Mouse (Mus musculus): ENCODE measurements at regions not wholly inside any gene's neighbourhood (a gene's known extent, or its start where the extent isn't known, plus 50 kb on each side); places are given as distances from the start of the nearest gene placed in this dataset.

DNA sequence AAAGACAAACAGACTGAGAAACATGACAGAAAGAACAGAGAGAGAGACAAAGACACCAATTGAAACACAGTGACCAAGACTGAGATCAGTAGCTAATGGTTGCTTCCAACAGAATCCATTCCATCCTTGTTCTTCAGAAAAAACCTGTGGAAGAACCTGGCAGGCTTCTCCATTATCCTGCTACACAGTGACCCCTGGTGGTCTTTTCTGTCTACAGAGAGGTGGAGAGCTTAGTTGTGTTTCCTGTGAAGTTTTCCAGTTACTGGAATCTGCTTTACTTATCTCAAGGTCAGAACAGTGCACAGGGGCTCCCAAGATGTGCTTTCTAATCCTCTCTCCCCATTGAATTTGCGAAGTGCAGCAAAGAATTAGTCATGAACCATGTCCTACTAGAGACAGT is 339.1 kb upstream of the Msl3l2 start:
- peak; percentile 22 to 23 for DNase-seq (ENCODE audit: extremely low spot score in 1 of 2, low spot score in 2 of 2)
- Histone ChIP-seq H3K4me3 (no peak overlapping the region), H3K27ac (no peak overlapping the region)
- intact Hi-C loops (cut with DNase I) = loop anchor here (10.0 kb wide), 2 partner anchors 1213 to 1693 kb away; partner anchors contain the start of gene Man1a
- peak; percentile 48 for TF ChIP-seq CTCF (IDR thresholded peaks at IDR 0.05)

GRCm38 (mm10) chr10:55769642-55770041 is 337.1 kb upstream of the Msl3l2 start:
- H3K4me3 ChIP-seq = no peak overlapping the region

GRCm38 (mm10) chr10:55782674-55783469 is 323.8 kb upstream of the Msl3l2 start:
- no peak for DNase-seq (ENCODE audit: extremely low spot score in 1 of 2, low spot score in 2 of 2)
- TF ChIP-seq CTCF (IDR thresholded peaks at IDR 0.05) = no peak
- no peak overlapping the region for H3K27ac ChIP-seq
- intact Hi-C loops (cut with DNase I) = no loop called here
- no peak overlapping the region for H3K4me3 ChIP-seq

More at GRCm38 (mm10) chr10:55769642-55770041, 337.1 kb upstream of the Msl3l2 start:
- no peak for DNase-seq (ENCODE audit: extremely low spot score in 1 of 2, low spot score in 2 of 2)
- no peak overlapping the region for H3K27ac ChIP-seq
- TF ChIP-seq CTCF (IDR thresholded peaks at IDR 0.05) = no peak
- intact Hi-C loops (cut with DNase I) = loop anchor here (2.0 to 10.0 kb wide), 3 partner anchors 1215 to 1907 kb away; partner anchors contain the start of gene Man1a

GRCm38 (mm10) chr10:55813966-55814365 is 292.8 kb upstream of the Msl3l2 start:
- Histone ChIP-seq H3K27ac (no peak overlapping the region), H3K4me3 (no peak overlapping the region)
- intact Hi-C loops (cut with DNase I) = no loop called here
- DNase-seq (ENCODE audit: extremely low spot score in 1 of 2, low spot score in 2 of 2) = no peak
- no peak for TF ChIP-seq CTCF (IDR thresholded peaks at IDR 0.05)

- Histone ChIP-seq H3K27ac (no peak overlapping the region), H3K4me3 (no peak overlapping the region)
- no peak for DNase-seq (ENCODE audit: extremely low spot score in 1 of 2, low spot score in 2 of 2)
- no peak for TF ChIP-seq CTCF (IDR thresholded peaks at IDR 0.05)
- intact Hi-C loops (cut with DNase I) = no loop called here
Observed at GRCm38 (mm10) chr10:55851361-55851760, 255.4 kb upstream of the Msl3l2 start.

GRCm38 (mm10) chr10:55892606-55893005 is 214.1 kb upstream of the Msl3l2 start:
- no peak for TF ChIP-seq CTCF (IDR thresholded peaks at IDR 0.05)
- Histone ChIP-seq H3K27ac (no peak overlapping the region), H3K4me3 (no peak overlapping the region)
- DNase-seq (ENCODE audit: extremely low spot score in 1 of 2, low spot score in 2 of 2) = no peak
- intact Hi-C loops (cut with DNase I) = no loop called here

DNA sequence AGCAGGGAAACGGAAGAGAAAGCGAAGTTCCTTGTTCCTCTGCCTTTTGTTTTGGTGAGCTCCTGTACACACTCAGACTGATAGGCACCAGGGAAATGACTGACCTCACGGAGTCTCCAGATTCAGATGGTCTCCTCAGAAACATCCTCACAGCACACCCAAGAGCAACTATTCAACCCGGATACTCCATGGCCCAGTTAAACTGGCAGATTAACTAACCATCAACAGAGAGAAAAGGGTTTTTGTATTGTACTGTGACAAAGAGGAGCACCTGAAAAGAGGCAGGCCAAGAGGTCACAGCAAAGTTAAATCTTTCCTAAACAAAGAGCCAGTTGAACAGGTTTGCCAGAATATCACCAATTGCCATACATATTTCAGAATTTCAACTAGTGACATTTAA is 177.6 kb upstream of the Msl3l2 start:
- Histone ChIP-seq H3K4me3 (no peak overlapping the region), H3K27ac (no peak overlapping the region)
- intact Hi-C loops (cut with DNase I) = no loop called here
- no peak for TF ChIP-seq CTCF (IDR thresholded peaks at IDR 0.05)
- no peak for DNase-seq (ENCODE audit: extremely low spot score in 1 of 2, low spot score in 2 of 2)

DNA sequence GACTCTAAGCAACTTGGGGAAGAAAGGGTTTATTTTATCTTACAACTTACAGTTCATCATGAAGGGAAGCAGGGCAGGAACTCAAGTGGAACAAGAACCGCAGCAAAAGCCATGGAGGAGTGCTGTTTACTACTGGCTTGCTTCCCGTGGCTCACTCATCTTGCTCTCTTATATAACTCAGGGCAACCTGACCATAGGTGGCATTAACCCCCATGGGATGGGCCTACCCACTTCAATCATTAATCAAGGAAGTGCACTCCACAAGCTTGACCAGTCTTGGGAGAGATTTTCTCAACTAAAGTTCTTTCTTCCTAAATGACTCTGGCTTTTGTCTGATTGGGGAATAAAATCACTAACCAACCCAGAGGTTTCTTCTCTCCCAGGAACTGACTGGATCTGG is 172.7 kb upstream of the Msl3l2 start:
- H3K27ac ChIP-seq = no peak overlapping the region
- intact Hi-C loops (cut with DNase I) = no loop called here
- H3K4me3 ChIP-seq = no peak overlapping the region
- no peak for TF ChIP-seq CTCF (IDR thresholded peaks at IDR 0.05)
- no peak for DNase-seq (ENCODE audit: extremely low spot score in 1 of 2, low spot score in 2 of 2)

DNA sequence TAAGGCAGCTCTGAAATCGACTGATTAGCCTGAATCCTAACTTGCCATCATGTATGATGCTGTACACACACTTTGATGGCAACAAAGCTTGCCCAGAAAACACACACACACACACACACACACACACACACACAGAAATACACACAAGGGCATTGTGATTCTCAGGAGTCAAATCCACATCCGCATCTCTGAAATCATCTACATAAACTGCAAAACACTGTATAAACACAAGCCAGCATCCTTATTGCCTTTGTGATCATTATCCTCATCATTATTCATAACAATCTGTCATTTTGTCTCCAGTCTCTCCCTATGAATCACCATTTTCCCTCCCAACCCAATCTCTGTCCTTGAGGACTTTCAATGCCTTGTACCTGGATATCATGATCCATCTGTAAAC is 171.3 kb upstream of the Msl3l2 start:
- TF ChIP-seq CTCF (IDR thresholded peaks at IDR 0.05) = no peak
- intact Hi-C loops (cut with DNase I) = no loop called here
- no peak for DNase-seq (ENCODE audit: extremely low spot score in 1 of 2, low spot score in 2 of 2)
- no peak overlapping the region for H3K27ac ChIP-seq
- no peak overlapping the region for H3K4me3 ChIP-seq

- H3K27ac ChIP-seq = no peak overlapping the region
- no peak for DNase-seq (ENCODE audit: extremely low spot score in 1 of 2, low spot score in 2 of 2)
- TF ChIP-seq CTCF (IDR thresholded peaks at IDR 0.05) = no peak
- intact Hi-C loops (cut with DNase I) = no loop called here
- no peak overlapping the region for H3K4me3 ChIP-seq
Observed at GRCm38 (mm10) chr10:55962627-55963203, 144.0 kb upstream of the Msl3l2 start.

Measured in left cerebral cortex, adult 2 months (tissue).